Mouse (Mus musculus) macrophage (primary cell): ENCODE results near the gene Sppl3. TPM values are rescaled to one million over a fixed set of nuclear protein-coding genes. Genes with fewer than 3 reads are reported as not detected.
"Not testable (repeated sequence)": the region's sequence is repeated elsewhere in the genome, so short reads cannot be mapped to it uniquely, and the experiment has no call there.

Experiments used
- H3K27ac ChIP-seq: fragments of 350-480 bp; formaldehyde crosslinking; 2 replicates; pipeline ENCODE4 v1.9.0; 2021
- H3K36me3 ChIP-seq: fragments of 350-480 bp; formaldehyde crosslinking; 2 replicates; pipeline ENCODE4 v1.9.0; 2021; ENCODE audit errors: inconsistent target
- H3K4me3 ChIP-seq: fragments of 350-480 bp; formaldehyde crosslinking; 2 replicates; pipeline ENCODE4 v1.9.0; 2021; ENCODE audit errors: inconsistent target
- H3K79me2 ChIP-seq: fragments of 350-480 bp; formaldehyde crosslinking; 2 replicates; pipeline ENCODE4 v1.9.0; 2021; ENCODE audit errors: inconsistent target
- WGBS: methylation state at CpG from one replicate; pipeline ENCODE4 v1.1.7; 2026; ENCODE audit warnings: inconsistent platforms; ENCODE audit not compliant: missing documents; 5-methylcytosine and 5-hydroxymethylcytosine counted together
- polyA plus RNA-seq: library from polyadenylated mRNA; stranded (reverse); fragments of 250-400 nt; gene quantifications from 3 replicates; pipeline ENCODE4 v1.2.4, GENCODE M21; 2018; ENCODE audit warnings: inconsistent platforms

The Sppl3 gene
- polyA plus RNA-seq, 1 experiment from 2014 or later: 21.6 TPM

GRCm38 (mm10) chr5:115091776-115092175 lies 80.8 kb downstream of the Sppl3 start:
- Histone ChIP-seq H3K27ac (no peak overlapping the region), H3K4me3 (no peak overlapping the region), H3K79me2 (peaks cover 6% of the 10 kb centered on the region; the same call in 1 of the 2 replicates), H3K36me3 (peaks cover 64% of the 10 kb centered on the region)
- 92% methylated on average over 6 of the region's 6 CpGs for WGBS

DNA sequence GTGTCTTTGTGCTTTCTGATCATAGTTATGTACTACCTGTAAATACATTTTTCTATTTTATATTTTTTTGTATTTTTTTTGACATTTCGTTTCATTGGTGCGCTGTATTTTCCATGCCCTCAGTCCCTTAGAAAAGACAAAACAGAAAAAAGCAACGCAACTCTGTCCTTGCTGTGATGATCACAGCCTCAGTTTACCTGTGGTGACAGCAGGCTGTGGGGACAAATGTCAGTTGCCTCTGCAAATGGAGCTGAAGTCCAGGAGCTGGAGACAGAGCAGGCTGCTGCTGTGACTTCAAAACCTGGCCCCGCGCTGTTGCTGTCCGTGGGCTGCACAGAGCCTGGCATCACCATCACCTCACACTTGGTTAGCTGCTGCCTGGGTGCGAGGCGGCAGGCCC lies 87.3 kb downstream of the Sppl3 start, which contains the start of gene Gm10401:
Gene Gm10401 (minus strand): TSS at position 101 of the 400 bp plus-strand sequence.
- WGBS: 92% methylated on average over 8 of the region's 8 CpGs
- no peak within 1 kb of the TSS for H3K27ac ChIP-seq
- H3K79me2 ChIP-seq: no peaks in the 10 kb centered on the region; the same call in 1 of the 2 replicates
- H3K36me3 ChIP-seq: peaks cover 53% of the 10 kb centered on the region
- H3K4me3 ChIP-seq: no peak within 1 kb of the TSS

GRCm38 (mm10) chr5:115099530-115099929 lies 88.6 kb downstream of the Sppl3 start:
- Histone ChIP-seq H3K27ac (no peak overlapping the region), H3K4me3 (no peak overlapping the region), H3K36me3 (peaks cover 51% of the 10 kb centered on the region), H3K79me2 (no peaks in the 10 kb centered on the region)
- WGBS: 87% methylated on average over 5 of the region's 5 CpGs

DNA sequence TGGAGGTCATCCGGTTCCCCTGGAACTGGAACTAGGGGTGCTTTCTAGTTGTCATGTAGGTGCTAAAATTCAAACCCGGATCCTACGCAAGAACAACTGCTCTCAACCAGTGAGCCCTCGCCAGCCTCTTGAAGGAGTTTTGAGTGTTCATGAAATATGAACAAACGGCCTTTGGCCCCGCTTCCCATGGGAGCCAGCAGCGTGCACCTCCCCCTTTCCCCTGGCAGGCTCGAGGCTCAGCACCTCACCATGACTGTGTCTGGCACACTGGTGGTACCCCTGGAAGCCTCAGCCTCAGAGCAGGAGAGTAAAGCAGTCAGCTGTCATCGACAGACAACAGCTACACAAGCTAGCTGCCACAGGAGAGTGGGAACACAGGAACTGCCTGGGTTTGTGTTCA lies 89.1 kb downstream of the Sppl3 start:
- peaks cover 46% of the 10 kb centered on the region for H3K36me3 ChIP-seq
- no peaks in the 10 kb centered on the region for H3K79me2 ChIP-seq
- H3K27ac ChIP-seq: no peak overlapping the region
- WGBS: 87% methylated on average over 6 of the region's 9 CpGs
- H3K4me3 ChIP-seq: no peak overlapping the region

- WGBS: 87% methylated on average over 6 of the region's 6 CpGs
- H3K36me3 ChIP-seq: peaks cover 41% of the 10 kb centered on the region
- H3K27ac ChIP-seq: no peak overlapping the region
- H3K79me2 ChIP-seq: no peaks in the 10 kb centered on the region
- H3K4me3 ChIP-seq: no peak overlapping the region
These were observed 89.5 kb downstream of the Sppl3 start for GRCm38 (mm10) chr5:115100473-115100872.

GRCm38 (mm10) chr5:115102231-115102630 lies 91.3 kb downstream of the Sppl3 start:
- no peaks in the 10 kb centered on the region for H3K79me2 ChIP-seq
- H3K27ac ChIP-seq: no peak overlapping the region
- 84% methylated on average over 2 of the region's 2 CpGs for WGBS
- no peak overlapping the region for H3K4me3 ChIP-seq
- H3K36me3 ChIP-seq: peaks cover 24% of the 10 kb centered on the region

GRCm38 (mm10) chr5:115103253-115103652 lies 92.3 kb downstream of the Sppl3 start:
- not testable (repeated sequence) for H3K4me3 ChIP-seq, H3K27ac ChIP-seq, H3K79me2 ChIP-seq
- WGBS: 90% methylated on average over 18 of the region's 23 CpGs
- H3K36me3 ChIP-seq: peaks cover 13% of the 10 kb centered on the region; the same call in 1 of the 2 replicates

- H3K27ac ChIP-seq: no peak overlapping the region
- no peak overlapping the region for H3K4me3 ChIP-seq
- H3K36me3 ChIP-seq: peaks cover 12% of the 10 kb centered on the region; the same call in 1 of the 2 replicates
- WGBS: 93% methylated on average over 8 of the region's 8 CpGs
- no peaks in the 10 kb centered on the region for H3K79me2 ChIP-seq
These were observed 100.2 kb downstream of the Sppl3 start for GRCm38 (mm10) chr5:115111156-115111555.

GRCm38 (mm10) chr5:115113244-115113643 lies 102.3 kb downstream of the Sppl3 start:
- WGBS: 97% methylated on average over 12 of the region's 12 CpGs
- H3K27ac ChIP-seq: no peak overlapping the region
- H3K79me2 ChIP-seq: peaks cover 8% of the 10 kb centered on the region; the same call in 1 of the 2 replicates
- H3K36me3 ChIP-seq: peaks cover 12% of the 10 kb centered on the region; the same call in 1 of the 2 replicates
- H3K4me3 ChIP-seq: no peak overlapping the region

DNA sequence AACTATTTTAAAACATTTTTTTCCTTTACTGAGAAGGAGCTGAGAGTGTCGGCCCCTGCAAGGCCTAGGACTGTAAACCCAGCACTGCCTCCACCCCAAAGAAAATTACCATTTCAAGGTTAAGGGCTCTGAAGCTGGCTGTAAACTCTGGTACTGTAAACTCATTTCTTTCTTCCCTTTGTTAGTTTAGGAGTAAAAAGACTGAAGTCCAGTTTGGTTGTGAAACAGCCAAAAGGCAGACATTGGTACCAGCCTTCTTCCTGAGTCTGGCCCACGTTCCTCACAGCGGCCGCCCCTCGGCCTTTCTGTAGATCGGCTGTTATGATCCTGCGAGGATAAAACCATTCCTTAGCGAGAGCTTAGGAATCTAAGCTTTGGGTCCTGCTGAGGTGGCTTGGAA lies 103.6 kb downstream of the Sppl3 start:
- Histone ChIP-seq H3K36me3 (peaks cover 12% of the 10 kb centered on the region; the same call in 1 of the 2 replicates), H3K4me3 (no peak overlapping the region), H3K79me2 (peaks cover 14% of the 10 kb centered on the region; the same call in 1 of the 2 replicates), H3K27ac (no peak overlapping the region)
- WGBS: 96% methylated on average over 7 of the region's 8 CpGs

GRCm38 (mm10) chr5:115116426-115116825 lies 105.5 kb downstream of the Sppl3 start:
- WGBS: 94% methylated on average over 3 of the region's 3 CpGs
- H3K36me3 ChIP-seq: peaks cover 12% of the 10 kb centered on the region; the same call in 1 of the 2 replicates
- peaks cover 14% of the 10 kb centered on the region; the same call in 1 of the 2 replicates for H3K79me2 ChIP-seq
- no peak overlapping the region for H3K27ac ChIP-seq
- no peak overlapping the region for H3K4me3 ChIP-seq

- Histone ChIP-seq H3K36me3 (peaks cover 9% of the 10 kb centered on the region; the same call in 1 of the 2 replicates), H3K4me3 (no peak overlapping the region), H3K27ac (no peak overlapping the region), H3K79me2 (peaks cover 14% of the 10 kb centered on the region; the same call in 1 of the 2 replicates)
- 91% methylated on average over 13 of the region's 13 CpGs for WGBS
These were observed 106.5 kb downstream of the Sppl3 start for GRCm38 (mm10) chr5:115117467-115117866.

DNA sequence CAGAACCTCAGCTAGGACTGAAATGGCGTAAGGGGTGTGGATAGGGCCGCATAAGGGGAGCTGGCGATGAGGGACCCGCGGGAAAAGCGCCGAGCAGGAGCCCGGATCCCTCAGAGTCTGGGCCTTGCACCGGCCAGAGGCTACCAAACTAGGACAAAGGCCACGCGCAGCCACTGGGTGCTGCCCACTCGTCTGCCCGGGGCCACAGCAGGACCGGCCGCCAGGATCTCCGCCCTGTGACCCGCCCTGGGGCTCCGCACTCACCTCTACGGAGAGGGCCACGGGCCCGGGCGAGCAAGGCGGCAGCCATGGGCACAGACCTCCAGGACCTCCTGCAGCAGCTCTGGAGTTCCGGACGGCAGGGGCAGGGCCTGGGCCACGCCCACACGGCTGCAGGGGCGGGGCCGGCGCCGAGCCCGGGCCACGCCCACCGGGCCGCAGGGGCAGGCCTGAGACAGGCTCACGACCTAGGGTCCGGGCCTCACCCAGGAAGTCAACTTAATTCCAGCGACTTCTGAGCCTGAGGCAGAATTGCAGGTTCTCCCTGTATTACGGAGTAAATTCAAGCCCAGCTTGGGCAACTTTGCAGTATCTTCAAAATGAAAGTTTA lies 108.1 kb downstream of the Sppl3 start, which contains the start of gene Acads:
Gene Acads (minus strand): TSS at position 386 of the 610 bp plus-strand sequence.
- Histone ChIP-seq H3K36me3 (no peaks in the 10 kb centered on the region; the same call in 1 of the 2 replicates), H3K79me2 (peaks cover 14% of the 10 kb centered on the region; the same call in 1 of the 2 replicates), H3K4me3 (peak within 1 kb of the TSS; percentile 75), H3K27ac (no peak within 1 kb of the TSS)
- WGBS: under 1% methylated on average over 39 of the region's 39 CpGs

- Histone ChIP-seq H3K79me2 (peaks cover 14% of the 10 kb centered on the region; the same call in 1 of the 2 replicates), H3K36me3 (no peaks in the 10 kb centered on the region; the same call in 1 of the 2 replicates), H3K27ac (no peak overlapping the region), H3K4me3 (no peak overlapping the region)
- 97% methylated on average over 5 of the region's 5 CpGs for WGBS
These were observed 110.0 kb downstream of the Sppl3 start for GRCm38 (mm10) chr5:115120978-115121377.

GRCm38 (mm10) chr5:115124690-115125089 lies 113.8 kb downstream of the Sppl3 start:
- Histone ChIP-seq H3K36me3 (no peaks in the 10 kb centered on the region), H3K79me2 (no peaks in the 10 kb centered on the region), H3K27ac (no peak overlapping the region), H3K4me3 (no peak overlapping the region)
- 96% methylated on average over 6 of the region's 6 CpGs for WGBS
